Mouse (Mus musculus): ENCODE results near the gene Eef2.
"Not testable (repeated sequence)": the region's sequence is repeated elsewhere in the genome, so short reads cannot be mapped to it uniquely, and the experiment has no call there.

The Eef2 gene

DNA sequence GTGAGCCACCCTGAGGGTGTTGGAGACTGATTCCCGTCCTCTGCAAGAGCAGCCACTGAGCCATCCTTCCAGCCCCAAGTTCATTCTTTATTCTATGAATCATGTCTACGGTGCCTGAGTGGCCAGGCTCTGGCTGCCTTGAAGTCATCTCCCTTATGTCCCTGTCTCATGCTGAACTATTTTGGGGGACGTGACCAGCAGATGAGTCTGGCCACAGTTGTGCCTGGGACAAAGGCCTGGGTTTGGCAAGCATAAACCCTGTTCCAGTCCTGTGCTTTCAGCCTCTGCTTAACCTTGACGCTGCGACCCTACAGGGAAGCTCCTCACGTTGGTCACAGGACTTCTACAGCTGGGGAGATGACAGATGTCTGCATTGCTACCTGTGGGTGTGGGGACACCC is 20.9 kb downstream of the Eef2 start:
- DNase-seq (ENCODE audit: low read depth, low spot score) = no peak
- Histone ChIP-seq H3K27me3 (ENCODE audit: control insufficient read depth, insufficient read depth, low read length, poor library complexity, severe bottlenecking) (no peaks in the 10 kb centered on the region), H3K36me3 (ENCODE audit: control insufficient read depth, insufficient read depth, low read length, poor library complexity, severe bottlenecking) (no peaks in the 10 kb centered on the region)

DNA sequence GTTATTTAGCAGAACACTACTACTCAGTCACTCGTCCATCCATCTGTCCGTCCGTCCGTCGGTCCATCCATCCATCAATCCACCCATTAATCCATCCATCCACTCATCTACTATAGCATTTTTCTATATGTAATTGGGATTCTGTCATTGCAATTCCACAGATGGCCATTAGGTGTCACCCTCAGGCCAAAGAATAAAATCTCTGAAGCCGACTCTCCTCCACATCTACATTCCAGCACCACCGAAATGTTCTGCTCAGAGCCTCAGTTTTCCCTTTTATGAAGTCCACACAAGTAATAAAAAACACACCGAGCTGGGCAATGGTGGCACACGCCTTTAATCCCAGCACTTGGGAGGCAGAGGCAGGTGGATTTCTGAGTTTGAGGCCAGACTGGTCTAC is 21.8 kb downstream of the Eef2 start:
- Histone ChIP-seq H3K27me3 (ENCODE audit: control insufficient read depth, insufficient read depth, low read length, poor library complexity, severe bottlenecking) (no peaks in the 10 kb centered on the region), H3K36me3 (ENCODE audit: control insufficient read depth, insufficient read depth, low read length, poor library complexity, severe bottlenecking) (no peaks in the 10 kb centered on the region)
- DNase-seq (ENCODE audit: low read depth, low spot score) = peak; percentile 84

DNA sequence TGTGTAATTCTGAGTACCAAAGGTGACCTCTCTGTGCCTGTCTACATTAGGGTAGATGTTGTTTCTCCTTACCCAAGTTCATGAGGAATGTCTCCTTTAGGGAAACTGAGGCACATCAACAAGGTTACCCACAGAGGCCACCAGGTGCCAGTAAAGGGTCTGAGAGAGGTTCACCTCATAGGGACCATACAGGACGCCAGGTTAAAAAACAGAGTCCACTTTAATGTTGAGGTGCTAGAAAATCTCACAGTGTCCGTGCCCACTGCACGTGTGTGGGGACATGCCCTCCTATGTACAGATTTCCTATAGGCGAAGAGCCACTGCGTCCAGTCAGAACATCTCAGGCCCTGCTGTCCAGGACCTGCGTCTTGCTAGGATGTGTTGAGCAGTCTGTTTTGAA is 22.6 kb downstream of the Eef2 start:
- Histone ChIP-seq H3K27me3 (ENCODE audit: control insufficient read depth, insufficient read depth, low read length, poor library complexity, severe bottlenecking) (no peaks in the 10 kb centered on the region), H3K36me3 (ENCODE audit: control insufficient read depth, insufficient read depth, low read length, poor library complexity, severe bottlenecking) (no peaks in the 10 kb centered on the region)
- no peak for DNase-seq (ENCODE audit: low read depth, low spot score)

DNA sequence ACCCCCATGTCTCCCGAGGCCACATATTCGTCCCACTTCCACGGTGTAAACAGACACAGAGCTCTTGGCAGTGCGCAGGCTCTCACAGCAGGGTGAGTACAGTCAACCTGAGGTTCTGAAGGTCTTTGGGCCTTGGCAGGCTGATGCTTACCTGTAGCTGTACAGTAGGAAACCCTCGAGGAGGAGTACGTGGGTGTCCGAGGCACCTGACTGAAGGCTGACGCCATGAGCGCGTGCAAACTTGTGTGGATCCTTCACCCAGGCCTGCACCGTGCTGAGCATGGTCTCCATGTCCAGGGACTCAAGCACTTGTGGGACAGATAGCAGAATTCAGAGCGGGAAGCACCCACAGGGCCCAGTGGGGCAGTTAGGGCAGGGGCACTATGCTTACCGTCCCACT is 23.7 kb downstream of the Eef2 start:
- Histone ChIP-seq H3K36me3 (ENCODE audit: control insufficient read depth, insufficient read depth, low read length, poor library complexity, severe bottlenecking) (no peaks in the 10 kb centered on the region), H3K27me3 (ENCODE audit: control insufficient read depth, insufficient read depth, low read length, poor library complexity, severe bottlenecking) (no peaks in the 10 kb centered on the region)
- DNase-seq (ENCODE audit: low read depth, low spot score) = no peak

DNA sequence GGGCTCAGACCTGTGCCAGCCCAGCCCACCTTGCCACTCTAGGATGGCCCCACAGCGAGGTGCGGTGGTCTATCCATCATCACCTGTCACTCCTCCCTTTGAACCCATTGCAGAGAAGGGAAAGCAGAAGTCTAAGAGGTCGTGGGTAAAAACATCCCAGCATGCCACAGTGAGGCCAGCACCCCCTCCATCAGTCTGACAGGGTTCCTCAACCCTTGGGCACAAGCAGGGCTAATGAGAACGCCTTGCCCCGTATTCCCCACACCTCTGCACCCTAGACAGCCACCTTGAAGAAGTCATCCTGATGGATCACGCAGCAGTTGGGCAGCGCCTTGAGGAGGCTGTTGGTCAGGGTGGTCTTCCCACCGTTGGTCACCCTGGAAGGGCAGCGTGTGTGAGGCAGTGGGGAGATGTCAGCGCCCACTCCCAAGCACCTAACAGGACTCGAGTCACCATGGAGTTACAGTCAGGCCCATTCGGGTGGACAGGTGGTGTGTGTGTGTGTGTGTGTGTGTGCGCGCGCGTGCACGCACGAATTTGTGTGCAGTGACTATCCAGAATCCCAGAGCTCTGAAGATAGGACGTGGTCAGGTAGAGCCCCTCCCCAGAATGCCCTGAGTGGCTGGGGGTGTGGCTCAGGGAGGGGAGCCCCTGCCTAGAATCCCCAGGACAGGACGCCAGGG is 24.3 kb downstream of the Eef2 start:
- no peak for DNase-seq (ENCODE audit: low read depth, low spot score)
- no peaks in the 10 kb centered on the region for H3K36me3 ChIP-seq (ENCODE audit: control insufficient read depth, insufficient read depth, low read length, poor library complexity, severe bottlenecking)
- H3K27me3 ChIP-seq (ENCODE audit: control insufficient read depth, insufficient read depth, low read length, poor library complexity, severe bottlenecking) = no peaks in the 10 kb centered on the region

DNA sequence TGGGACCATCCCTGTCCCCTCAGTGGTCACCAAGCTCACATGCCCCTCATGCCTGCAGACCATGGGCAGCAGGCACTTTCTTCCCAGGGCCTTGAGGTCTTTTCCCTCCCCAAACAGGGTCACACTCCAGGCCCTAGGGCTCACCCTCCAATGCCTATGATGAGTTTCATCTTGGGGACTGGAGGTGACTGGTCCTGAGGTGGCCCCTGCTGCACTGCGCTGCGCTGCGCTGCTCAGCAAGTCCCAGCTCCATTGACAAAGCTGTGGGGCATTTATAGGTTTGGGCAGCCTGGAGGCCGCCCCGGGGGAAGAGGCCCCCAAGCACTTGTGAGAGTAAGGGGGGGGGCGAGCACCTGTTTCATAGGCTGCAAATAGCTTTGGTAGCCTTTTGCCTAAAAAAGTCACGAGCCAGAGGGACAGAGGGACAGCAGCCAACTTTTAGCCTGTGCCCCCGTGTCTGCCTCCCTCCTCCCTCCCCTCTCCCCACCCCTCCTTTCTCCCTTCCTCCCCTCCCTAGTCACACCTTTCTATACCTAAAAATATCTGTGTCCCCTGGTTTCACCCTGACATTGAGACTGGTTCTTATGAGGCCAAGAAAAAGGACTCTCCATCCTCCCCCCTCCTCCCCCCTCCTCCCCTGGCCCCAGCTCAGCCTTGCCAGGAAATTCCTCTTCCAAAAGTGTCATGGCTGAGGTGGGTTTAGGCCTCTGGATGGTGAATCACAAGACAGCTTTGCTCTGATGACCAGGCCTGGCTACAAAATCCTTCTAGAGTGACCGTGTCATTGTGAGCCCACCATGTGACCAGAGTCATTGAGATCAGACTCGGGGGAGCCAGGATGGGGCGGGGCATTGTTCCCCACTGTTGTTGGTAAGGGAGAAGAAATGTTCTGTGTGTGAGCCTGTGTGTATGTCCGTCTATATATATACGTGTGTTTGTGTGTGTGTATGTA is 25.7 kb downstream of the Eef2 start, which contains the start of gene Nmrk2:
Nmrk2 (minus strand) TSS at position 245 of the 952 bp plus-strand sequence.
- Histone ChIP-seq H3K36me3 (ENCODE audit: control insufficient read depth, insufficient read depth, low read length, poor library complexity, severe bottlenecking) (no peaks in the 10 kb centered on the region), H3K27me3 (ENCODE audit: control insufficient read depth, insufficient read depth, low read length, poor library complexity, severe bottlenecking) (no peaks in the 10 kb centered on the region)
- no peak for DNase-seq (ENCODE audit: low read depth, low spot score)

DNA sequence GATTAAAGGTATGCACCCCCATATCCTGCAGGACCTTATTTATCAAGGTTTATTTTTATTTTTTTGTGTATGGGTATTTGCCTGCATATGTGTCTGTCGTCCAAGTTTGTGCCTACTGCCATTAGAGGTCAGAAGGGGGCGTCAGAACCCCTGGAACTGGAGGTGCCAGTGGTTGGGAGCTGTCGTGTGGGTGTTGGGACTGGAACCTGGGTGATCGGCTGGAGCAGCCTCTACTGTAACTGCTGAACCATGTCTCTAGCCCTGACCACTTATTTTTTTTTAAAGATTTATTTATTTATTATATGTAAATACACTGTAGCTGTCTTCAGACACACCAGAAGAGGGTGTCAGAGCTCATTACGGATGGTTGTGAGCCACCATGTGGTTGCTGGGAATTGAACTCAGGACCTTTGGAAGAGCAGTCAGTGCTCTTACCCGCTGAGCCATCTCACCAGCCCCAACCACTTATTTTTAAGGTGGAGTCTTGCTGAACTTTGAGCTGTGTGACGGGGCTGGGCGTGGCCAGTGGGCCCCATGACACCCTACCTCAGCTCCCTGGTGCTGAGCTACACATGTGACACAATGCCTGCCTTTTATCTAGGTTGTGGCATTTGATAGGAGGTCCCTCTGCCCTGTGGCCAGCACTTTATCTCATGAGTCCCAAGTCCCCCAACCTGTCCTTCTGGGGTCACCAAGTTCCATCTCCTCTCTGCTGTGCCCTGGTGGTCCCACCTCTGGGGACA is 26.7 kb downstream of the Eef2 start:
- no peaks in the 10 kb centered on the region for H3K36me3 ChIP-seq (ENCODE audit: control insufficient read depth, insufficient read depth, low read length, poor library complexity, severe bottlenecking)
- DNase-seq (ENCODE audit: low read depth, low spot score) = no peak
- no peaks in the 10 kb centered on the region for H3K27me3 ChIP-seq (ENCODE audit: control insufficient read depth, insufficient read depth, low read length, poor library complexity, severe bottlenecking)

DNA sequence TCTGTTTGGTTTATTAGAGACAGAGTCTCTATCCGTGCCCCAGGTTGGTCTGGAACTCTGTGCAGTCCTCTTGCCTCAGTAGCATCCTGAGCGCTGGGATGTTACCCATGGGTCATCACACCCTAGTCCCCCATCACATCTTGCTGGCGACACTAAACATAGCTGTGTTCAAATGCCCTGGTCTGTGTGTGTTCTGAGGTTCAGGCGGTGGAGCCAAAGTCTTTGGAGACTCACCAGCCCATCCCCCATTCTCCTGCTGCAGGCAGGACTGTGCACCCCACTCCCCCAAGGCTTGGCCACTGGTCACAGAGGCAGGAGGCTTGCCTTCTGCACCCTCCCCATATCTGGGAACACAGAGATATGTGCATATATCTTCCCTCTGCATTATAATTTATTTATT is 27.7 kb downstream of the Eef2 start:
- no peaks in the 10 kb centered on the region for H3K36me3 ChIP-seq (ENCODE audit: control insufficient read depth, insufficient read depth, low read length, poor library complexity, severe bottlenecking)
- no peak for DNase-seq (ENCODE audit: low read depth, low spot score)
- H3K27me3 ChIP-seq (ENCODE audit: control insufficient read depth, insufficient read depth, low read length, poor library complexity, severe bottlenecking) = no peaks in the 10 kb centered on the region

DNA sequence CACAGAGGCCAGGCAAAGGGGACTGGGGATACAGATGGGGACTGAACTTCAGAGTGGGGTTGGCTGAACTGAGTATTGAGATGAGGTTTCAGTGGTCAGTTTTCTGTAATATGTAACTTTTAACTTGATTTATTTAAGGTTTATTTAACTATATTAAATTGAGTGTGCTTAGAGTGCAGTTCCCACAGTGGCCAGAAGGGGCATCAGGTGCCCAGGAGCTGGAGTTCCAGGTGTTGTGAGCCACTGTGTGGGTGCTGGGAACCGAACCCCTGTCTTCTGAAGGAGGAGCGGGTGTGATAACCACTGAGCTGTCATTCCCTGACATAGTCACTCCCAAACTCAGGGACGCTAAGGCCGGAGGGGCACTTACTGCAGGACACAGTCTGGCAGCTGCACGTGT is 33.7 kb downstream of the Eef2 start:
- no peak for DNase-seq (ENCODE audit: low read depth, low spot score)
- Histone ChIP-seq H3K27me3 (ENCODE audit: control insufficient read depth, insufficient read depth, low read length, poor library complexity, severe bottlenecking) (no peaks in the 10 kb centered on the region), H3K36me3 (ENCODE audit: control insufficient read depth, insufficient read depth, low read length, poor library complexity, severe bottlenecking) (no peaks in the 10 kb centered on the region)

DNA sequence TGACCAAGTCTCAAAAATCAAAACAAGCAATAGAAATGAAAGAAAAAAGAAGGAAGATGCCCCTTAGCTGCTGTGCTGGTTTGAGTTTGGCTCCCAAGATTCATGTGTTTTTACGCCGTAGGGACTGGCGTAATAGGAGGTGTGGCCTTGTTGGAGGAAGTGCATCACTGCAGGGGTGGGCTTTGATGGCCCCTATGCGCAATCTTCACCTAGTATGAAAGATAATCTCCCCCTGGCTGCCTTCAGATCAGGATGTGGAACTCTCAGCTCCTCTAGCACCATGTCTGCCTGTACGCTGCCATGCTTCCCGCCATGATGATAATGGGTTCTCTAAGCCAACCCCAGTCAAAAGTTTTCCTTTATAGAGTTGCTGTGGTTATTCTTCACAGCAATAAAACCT is 39.8 kb downstream of the Eef2 start:
- H3K36me3 ChIP-seq (ENCODE audit: control insufficient read depth, insufficient read depth, low read length, poor library complexity, severe bottlenecking) = no peaks in the 10 kb centered on the region
- no peak for DNase-seq (ENCODE audit: low read depth, low spot score)

DNA sequence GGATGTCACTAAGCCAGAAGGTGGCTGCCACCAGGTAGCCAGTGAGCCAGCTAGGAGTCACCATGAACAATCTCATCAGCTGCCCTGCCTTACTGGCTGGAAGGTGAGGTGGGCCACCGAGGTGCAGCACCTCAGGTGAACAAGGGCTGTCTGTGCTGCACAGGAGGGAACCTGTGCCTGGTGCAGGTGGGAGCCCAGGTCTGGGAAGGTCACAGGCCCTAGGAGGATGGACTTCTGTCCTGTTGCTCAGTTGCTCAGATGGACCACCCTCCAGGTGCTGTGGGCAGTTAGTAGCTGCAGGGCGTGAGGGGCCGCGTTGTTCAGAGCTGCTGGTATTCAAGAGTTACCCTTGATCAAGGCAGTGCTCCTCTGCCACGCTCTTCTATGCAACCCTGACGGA is 40.4 kb downstream of the Eef2 start:
- DNase-seq (ENCODE audit: low read depth, low spot score) = no peak
- Histone ChIP-seq H3K27me3 (ENCODE audit: control insufficient read depth, insufficient read depth, low read length, poor library complexity, severe bottlenecking) (no peaks in the 10 kb centered on the region), H3K36me3 (ENCODE audit: control insufficient read depth, insufficient read depth, low read length, poor library complexity, severe bottlenecking) (no peaks in the 10 kb centered on the region)

More for the DNA sequence above, 39.8 kb downstream of the Eef2 start:
- H3K27me3 ChIP-seq (ENCODE audit: control insufficient read depth, insufficient read depth, low read length, poor library complexity, severe bottlenecking) = no peaks in the 10 kb centered on the region

DNA sequence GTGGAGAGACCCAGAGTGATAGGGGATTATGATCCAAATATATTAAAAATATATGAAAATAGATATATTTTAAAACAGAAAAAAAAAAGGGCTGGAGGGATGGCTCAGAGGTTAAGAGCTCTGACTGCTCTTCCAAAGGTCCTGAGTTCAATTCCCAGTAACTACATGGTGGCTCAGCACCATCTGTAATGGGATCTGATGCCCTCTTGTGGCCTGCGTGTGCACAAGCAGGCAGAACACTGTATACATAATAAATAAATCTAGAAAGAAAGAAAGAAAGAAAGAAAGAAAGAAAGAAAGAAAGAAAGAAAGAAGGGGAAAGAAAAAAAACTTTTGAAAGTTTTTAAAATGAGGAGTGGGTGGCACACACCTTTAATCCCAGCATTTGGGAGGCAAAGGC is 40.8 kb downstream of the Eef2 start:
- H3K27me3 ChIP-seq (ENCODE audit: control insufficient read depth, insufficient read depth, low read length, poor library complexity, severe bottlenecking); H3K36me3 ChIP-seq (ENCODE audit: control insufficient read depth, insufficient read depth, low read length, poor library complexity, severe bottlenecking): not testable (repeated sequence)
- peak; percentile 68 for DNase-seq (ENCODE audit: low read depth, low spot score)

DNA sequence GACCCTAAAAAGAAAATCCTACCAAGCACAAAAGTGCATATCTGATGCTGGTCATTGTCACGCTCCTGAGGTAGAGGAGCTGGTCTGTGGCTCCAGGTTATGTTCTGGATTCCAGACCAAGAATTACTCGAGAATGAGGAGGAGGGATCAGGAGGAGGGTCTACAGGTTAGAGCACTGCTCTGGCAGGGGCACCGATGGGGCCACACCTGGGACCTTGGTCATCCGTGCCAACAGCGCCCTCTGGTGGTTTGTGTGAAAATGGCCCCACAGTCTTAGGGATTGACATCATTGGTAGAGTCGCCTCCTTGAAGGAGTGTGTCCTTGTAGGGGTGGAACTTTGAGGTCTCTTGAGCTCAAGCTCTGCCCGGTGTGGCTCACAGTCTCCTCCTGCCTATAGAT is 41.5 kb downstream of the Eef2 start:
- Histone ChIP-seq H3K27me3 (ENCODE audit: control insufficient read depth, insufficient read depth, low read length, poor library complexity, severe bottlenecking) (no peaks in the 10 kb centered on the region), H3K36me3 (ENCODE audit: control insufficient read depth, insufficient read depth, low read length, poor library complexity, severe bottlenecking) (no peaks in the 10 kb centered on the region)
- DNase-seq (ENCODE audit: low read depth, low spot score) = peak; percentile 89

DNA sequence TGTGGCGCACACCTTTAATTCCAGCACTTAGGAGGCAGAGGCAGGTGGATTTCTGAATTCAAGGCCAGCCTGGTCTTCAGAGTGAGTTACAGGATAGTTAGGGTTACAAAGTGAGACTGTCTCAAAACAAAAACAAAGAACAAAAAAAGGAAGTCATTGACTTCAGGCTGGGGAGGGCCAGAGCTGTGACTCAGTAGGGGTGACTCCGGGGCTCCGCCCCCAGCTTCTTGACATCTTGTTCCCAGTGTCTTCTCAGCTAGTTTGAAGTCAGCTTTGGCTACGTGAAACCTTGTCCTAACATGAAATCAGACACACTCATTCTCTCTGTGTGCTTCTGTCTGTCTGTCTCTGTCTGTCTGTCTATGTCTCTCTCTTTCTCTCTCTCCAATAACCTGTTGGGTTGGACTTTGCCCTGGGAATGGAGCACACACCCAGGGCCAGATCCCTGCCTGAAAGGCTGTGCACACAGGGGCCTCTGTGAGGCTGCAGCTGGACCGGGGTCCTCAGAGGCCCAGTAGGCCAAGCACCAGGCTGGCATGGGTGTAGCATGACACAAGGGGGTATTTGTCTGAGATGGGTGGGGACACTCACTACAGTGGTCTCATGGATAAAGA is 45.1 kb downstream of the Eef2 start:
- H3K27me3 ChIP-seq (ENCODE audit: control insufficient read depth, insufficient read depth, low read length, poor library complexity, severe bottlenecking) = no peaks in the 10 kb centered on the region
- peak; percentile 60 for DNase-seq (ENCODE audit: low read depth, low spot score)
- no peaks in the 10 kb centered on the region for H3K36me3 ChIP-seq (ENCODE audit: control insufficient read depth, insufficient read depth, low read length, poor library complexity, severe bottlenecking)

Measured in splenic B cell, adult 2 months (primary cell).